Mouse (Mus musculus) G1E (cell line): ENCODE measurements at regions not wholly inside any gene's neighbourhood (a gene's known extent, or its start where the extent isn't known, plus 50 kb on each side); places are given as distances from the start of the nearest gene placed in this dataset.

Experiments used
- ATAC-seq: 2 replicates; pipeline ENCODE4 v1.8.0; 2016; ENCODE audit warnings: mild to moderate bottlenecking; ENCODE audit not compliant: insufficient number of reproducible peaks, poor library complexity, low FRiP score, severe bottlenecking; ENCODE audit errors: extremely low read depth
- DNase-seq: peaks from one replicate; pipeline ENCODE4 v3.0.0; 2012; ENCODE audit warnings: low spot score
- H3K27me3 ChIP-seq: 2 replicates; pipeline ENCODE4 v1.6.1; 2012; ENCODE audit warnings: mild to moderate bottlenecking, low read length, inconsistent platforms; ENCODE audit not compliant: insufficient read depth
- H3K36me3 ChIP-seq: replicated peaks from 2 replicates; pipeline ENCODE3; 2012; ENCODE audit warnings: mild to moderate bottlenecking, inconsistent platforms
- H3K4me1 ChIP-seq: 2 replicates; pipeline ENCODE4 v1.6.1; 2012; ENCODE audit warnings: low read depth, low read length, inconsistent platforms, mixed read lengths; ENCODE audit not compliant: insufficient read depth
- H3K4me3 ChIP-seq: 2 replicates; pipeline ENCODE4 v1.5.1; 2012; ENCODE audit warnings: low read depth, mild to moderate bottlenecking, inconsistent platforms, low read length, moderate library complexity, mixed read lengths
- H3K9me3 ChIP-seq: replicated peaks from 2 replicates; pipeline ENCODE4 v1.6.1; 2012; ENCODE audit warnings: inconsistent platforms
- CTCF ChIP-seq: IDR thresholded peaks from 2 replicates; pipeline ENCODE4 v1.5.1; 2012; ENCODE audit warnings: low read depth, low read length, inconsistent platforms, mixed read lengths
- GATA1 ChIP-seq: IDR thresholded peaks from 2 replicates; pipeline ENCODE4 v1.6.1; 2012; ENCODE audit warnings: borderline replicate concordance, low read length, inconsistent platforms, mixed read lengths
- GATA2 ChIP-seq: IDR thresholded peaks from 2 replicates; pipeline ENCODE4 v1.6.1; 2012; ENCODE audit warnings: low read depth, low read length, inconsistent platforms, borderline replicate concordance
- POLR2AphosphoS5 ChIP-seq: IDR thresholded peaks from 2 replicates; pipeline ENCODE4 v1.6.1; 2012; ENCODE audit warnings: low read depth, low read length, inconsistent platforms; ENCODE audit not compliant: insufficient replicate concordance
- TAL1 ChIP-seq: conservative IDR thresholded peaks from 2 replicates; pipeline ENCODE4 v1.6.1; 2012; ENCODE audit warnings: low read depth, low read length, inconsistent platforms, mixed read lengths

- ATAC-seq: no peak
- no peak for TF ChIP-seq POLR2AphosphoS5
- no peak for TF ChIP-seq TAL1
- TF ChIP-seq GATA2: no peak
- no peak for TF ChIP-seq CTCF
- no peak for TF ChIP-seq GATA1
These were observed 80.7 kb upstream of the Gas1 start for GRCm38 (mm10) chr13:60257878-60258277.

GRCm38 (mm10) chr13:60262449-60263028 lies 85.4 kb upstream of the Gas1 start:
- H3K36me3 ChIP-seq: no peaks in the 10 kb centered on the region
- H3K9me3 ChIP-seq: peaks cover 65% of the 10 kb centered on the region
- no peaks in the 10 kb centered on the region for H3K4me1 ChIP-seq
- TF ChIP-seq GATA2: no peak
- no peak for TF ChIP-seq CTCF
- TF ChIP-seq POLR2AphosphoS5: no peak
- no peak for TF ChIP-seq TAL1
- no peak for TF ChIP-seq GATA1
- DNase-seq (no peak), ATAC-seq (no peak)
- H3K4me3 ChIP-seq: no peak overlapping the region
- no peaks in the 10 kb centered on the region for H3K27me3 ChIP-seq

More at GRCm38 (mm10) chr13:60257878-60258277, 80.7 kb upstream of the Gas1 start:
- H3K27me3 ChIP-seq: no peaks in the 10 kb centered on the region
- peaks cover 58% of the 10 kb centered on the region for H3K9me3 ChIP-seq
- no peak for DNase-seq
- H3K36me3 ChIP-seq: no peaks in the 10 kb centered on the region
- H3K4me3 ChIP-seq: no peak overlapping the region
- H3K4me1 ChIP-seq: no peaks in the 10 kb centered on the region

- Histone ChIP-seq H3K27me3 (no peaks in the 10 kb centered on the region), H3K36me3 (no peaks in the 10 kb centered on the region), H3K4me3 (no peak overlapping the region), H3K4me1 (no peaks in the 10 kb centered on the region), H3K9me3 (peaks cover 69% of the 10 kb centered on the region)
- TF ChIP-seq GATA1: no peak
- no peak for TF ChIP-seq GATA2
- TF ChIP-seq CTCF: no peak
- no peak for TF ChIP-seq TAL1
- TF ChIP-seq POLR2AphosphoS5: no peak
- ATAC-seq (no peak), DNase-seq (no peak)
These were observed 87.3 kb upstream of the Gas1 start for GRCm38 (mm10) chr13:60264504-60264903.

- ATAC-seq: no peak
- Histone ChIP-seq H3K36me3 (no peaks in the 10 kb centered on the region), H3K9me3 (peaks cover 76% of the 10 kb centered on the region), H3K27me3 (no peaks in the 10 kb centered on the region), H3K4me3 (no peak overlapping the region), H3K4me1 (no peaks in the 10 kb centered on the region)
- DNase-seq: no peak
- TF ChIP-seq CTCF (no peak), POLR2AphosphoS5 (no peak), GATA2 (no peak)
These were observed 90.4 kb upstream of the Gas1 start for GRCm38 (mm10) chr13:60267557-60267956.

GRCm38 (mm10) chr13:60268256-60268655 lies 91.1 kb upstream of the Gas1 start:
- ATAC-seq (no peak), DNase-seq (no peak)
- Histone ChIP-seq H3K4me3 (no peak overlapping the region), H3K9me3 (peaks cover 75% of the 10 kb centered on the region), H3K36me3 (no peaks in the 10 kb centered on the region), H3K27me3 (no peaks in the 10 kb centered on the region), H3K4me1 (no peaks in the 10 kb centered on the region)
- no peak for TF ChIP-seq GATA1
- no peak for TF ChIP-seq TAL1
- no peak for TF ChIP-seq GATA2
- TF ChIP-seq POLR2AphosphoS5: no peak
- no peak for TF ChIP-seq CTCF

GRCm38 (mm10) chr13:60269406-60269841 lies 92.3 kb upstream of the Gas1 start:
- Histone ChIP-seq H3K27me3 (no peaks in the 10 kb centered on the region), H3K9me3 (peaks cover 73% of the 10 kb centered on the region), H3K4me1 (no peaks in the 10 kb centered on the region), H3K4me3 (no peak overlapping the region), H3K36me3 (no peaks in the 10 kb centered on the region)
- DNase-seq (no peak), ATAC-seq (no peak)
- TF ChIP-seq POLR2AphosphoS5: no peak
- TF ChIP-seq GATA2: no peak
- no peak for TF ChIP-seq TAL1
- TF ChIP-seq GATA1: no peak
- TF ChIP-seq CTCF: no peak

- Histone ChIP-seq H3K4me3 (no peak overlapping the region), H3K4me1 (no peaks in the 10 kb centered on the region), H3K9me3 (peaks cover 72% of the 10 kb centered on the region), H3K27me3 (no peaks in the 10 kb centered on the region), H3K36me3 (no peaks in the 10 kb centered on the region)
- ATAC-seq (no peak), DNase-seq (no peak)
- TF ChIP-seq GATA2 (no peak), GATA1 (no peak), CTCF (no peak), TAL1 (no peak), POLR2AphosphoS5 (no peak)
These were observed 93.4 kb upstream of the Gas1 start for GRCm38 (mm10) chr13:60270526-60270925.
